Mouse (Mus musculus): ENCODE data around the gene Vapb. TPM values are rescaled to one million over a fixed set of nuclear protein-coding genes. Genes with fewer than 3 reads are reported as not detected.
"Not testable (repeated sequence)": the region's sequence is repeated elsewhere in the genome, so short reads cannot be mapped to it uniquely, and the experiment has no call there.

Vapb gene
- polyA plus RNA-seq, 1 experiment from 2014 or later: 10.6 TPM

DNA sequence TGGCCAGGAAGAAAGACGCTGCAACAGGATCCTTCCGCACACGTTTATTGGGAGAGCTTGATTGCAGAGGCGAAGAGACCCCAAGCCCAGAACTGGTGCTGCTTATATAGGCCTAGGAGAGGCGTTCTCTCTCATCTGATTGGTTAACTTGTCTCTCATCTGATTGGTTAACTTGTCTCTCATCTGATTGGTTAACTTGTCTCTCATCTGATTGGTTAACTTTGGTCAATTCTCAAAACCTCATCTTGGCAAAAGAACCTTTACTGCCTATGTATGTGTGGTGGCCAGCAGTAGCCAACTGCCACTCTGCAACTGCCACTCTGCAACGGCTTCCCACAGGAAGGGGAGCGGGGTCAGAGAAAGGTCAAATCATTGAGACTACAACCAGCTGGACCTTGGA, 18.2 kb upstream of the Vapb start, which contains the start of gene 1700010B08Rik:
TSS of gene 1700010B08Rik (plus strand) at position 301 of the 400 bp plus-strand sequence.
- H3K27ac ChIP-seq (replicated peaks in 1 of 2; ENCODE audit: control insufficient read depth in 1 of 2, insufficient read depth in 1 of 2, low read depth in 2 of 2, low read length in 2 of 2); H3K4me3 ChIP-seq (ENCODE audit: control insufficient read depth in 1 of 2, insufficient read depth in 1 of 2, low read depth in 1 of 2, low read length in 2 of 2); H3K9ac ChIP-seq (ENCODE audit: low read length); H3K36me3 ChIP-seq (ENCODE audit: control insufficient read depth, insufficient read depth, low read length); H3K27me3 ChIP-seq (ENCODE audit: control insufficient read depth, insufficient read depth, low read length); H3K4me1 ChIP-seq (ENCODE audit: control insufficient read depth in 2 of 2, insufficient read depth in 2 of 2, low read length in 2 of 2); H3K4me2 ChIP-seq (ENCODE audit: low read length); ATAC-seq (ENCODE audit: insufficient number of reproducible peaks, insufficient read depth, low FRiP score, low read depth); H3K9me3 ChIP-seq (ENCODE audit: control insufficient read depth, low read length): not testable (repeated sequence)
- WGBS: 87% methylated on average over 6 of the region's 7 CpGs

DNA sequence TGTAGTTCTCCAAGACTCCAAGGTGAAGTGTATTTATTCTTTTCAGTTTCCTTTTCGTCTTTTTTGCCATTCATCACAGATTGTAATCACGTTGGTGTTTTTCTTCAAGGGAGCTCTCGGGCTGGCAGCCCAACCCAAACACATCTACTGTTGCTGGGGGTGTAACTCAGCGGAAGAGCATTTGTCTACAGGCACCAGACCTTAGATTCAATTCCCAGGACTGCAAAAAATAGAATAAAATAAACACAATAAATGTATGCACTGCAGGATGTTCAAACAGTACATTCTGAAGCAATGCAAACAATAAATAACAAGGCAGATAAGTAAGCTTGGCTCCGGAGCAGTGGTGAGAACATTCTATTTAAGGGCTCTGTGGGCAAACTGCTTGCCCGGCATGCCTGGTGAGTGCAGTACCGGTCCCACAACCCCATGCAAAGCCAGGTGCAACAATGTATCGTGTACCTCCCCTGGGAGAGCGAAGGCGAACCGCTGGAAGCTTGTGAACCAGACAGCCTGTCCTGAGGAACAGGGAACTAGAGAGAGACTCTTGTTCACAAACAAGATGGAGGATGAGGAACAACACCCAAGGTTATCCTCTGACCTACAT, 15.0 kb upstream of the Vapb start:
- H3K27ac ChIP-seq (replicated peaks in 1 of 2; ENCODE audit: control insufficient read depth in 1 of 2, insufficient read depth in 1 of 2, low read depth in 2 of 2, low read length in 2 of 2): no peak overlapping the region
- no peaks in the 10 kb centered on the region for H3K9me3 ChIP-seq (ENCODE audit: control insufficient read depth, low read length)
- no peaks in the 10 kb centered on the region for H3K36me3 ChIP-seq (ENCODE audit: control insufficient read depth, insufficient read depth, low read length)
- H3K4me3 ChIP-seq (ENCODE audit: control insufficient read depth in 1 of 2, insufficient read depth in 1 of 2, low read depth in 1 of 2, low read length in 2 of 2): no peak overlapping the region
- no peak for ATAC-seq (ENCODE audit: insufficient number of reproducible peaks, insufficient read depth, low FRiP score, low read depth)
- H3K9ac ChIP-seq (ENCODE audit: low read length): no peak overlapping the region
- no peak overlapping the region for H3K4me2 ChIP-seq (ENCODE audit: low read length)
- 66% methylated on average over 11 of the region's 11 CpGs for WGBS
- H3K27me3 ChIP-seq (ENCODE audit: control insufficient read depth, insufficient read depth, low read length): no peaks in the 10 kb centered on the region
- peaks cover 0 to 4% of the 10 kb centered on the region in 2 experiments; a peak in 1 of 4 replicates for H3K4me1 ChIP-seq (ENCODE audit: control insufficient read depth in 2 of 2, insufficient read depth in 2 of 2, low read length in 2 of 2)

DNA sequence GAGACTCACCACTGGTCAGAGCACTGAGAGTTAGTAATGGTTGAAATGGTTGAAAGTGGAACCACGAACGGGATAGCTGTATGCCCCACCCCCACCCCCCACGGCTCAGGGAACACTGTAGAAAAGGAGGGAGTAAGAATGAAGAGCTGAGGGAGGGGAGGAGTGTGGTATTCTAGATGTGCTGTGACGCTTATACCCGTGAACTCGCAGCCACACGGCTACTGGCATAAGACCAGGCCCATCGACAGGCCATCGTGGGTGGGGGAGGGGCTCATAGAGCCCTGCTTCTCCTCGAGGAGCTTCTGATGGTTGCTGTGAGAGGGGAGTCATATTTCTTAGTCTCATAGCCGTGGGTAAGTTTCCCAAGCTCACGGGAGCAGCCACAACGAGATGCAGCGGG, 12.9 kb upstream of the Vapb start:
- WGBS: 53% methylated on average over 14 of the region's 14 CpGs
- no peak for ATAC-seq (ENCODE audit: insufficient number of reproducible peaks, insufficient read depth, low FRiP score, low read depth)

DNA sequence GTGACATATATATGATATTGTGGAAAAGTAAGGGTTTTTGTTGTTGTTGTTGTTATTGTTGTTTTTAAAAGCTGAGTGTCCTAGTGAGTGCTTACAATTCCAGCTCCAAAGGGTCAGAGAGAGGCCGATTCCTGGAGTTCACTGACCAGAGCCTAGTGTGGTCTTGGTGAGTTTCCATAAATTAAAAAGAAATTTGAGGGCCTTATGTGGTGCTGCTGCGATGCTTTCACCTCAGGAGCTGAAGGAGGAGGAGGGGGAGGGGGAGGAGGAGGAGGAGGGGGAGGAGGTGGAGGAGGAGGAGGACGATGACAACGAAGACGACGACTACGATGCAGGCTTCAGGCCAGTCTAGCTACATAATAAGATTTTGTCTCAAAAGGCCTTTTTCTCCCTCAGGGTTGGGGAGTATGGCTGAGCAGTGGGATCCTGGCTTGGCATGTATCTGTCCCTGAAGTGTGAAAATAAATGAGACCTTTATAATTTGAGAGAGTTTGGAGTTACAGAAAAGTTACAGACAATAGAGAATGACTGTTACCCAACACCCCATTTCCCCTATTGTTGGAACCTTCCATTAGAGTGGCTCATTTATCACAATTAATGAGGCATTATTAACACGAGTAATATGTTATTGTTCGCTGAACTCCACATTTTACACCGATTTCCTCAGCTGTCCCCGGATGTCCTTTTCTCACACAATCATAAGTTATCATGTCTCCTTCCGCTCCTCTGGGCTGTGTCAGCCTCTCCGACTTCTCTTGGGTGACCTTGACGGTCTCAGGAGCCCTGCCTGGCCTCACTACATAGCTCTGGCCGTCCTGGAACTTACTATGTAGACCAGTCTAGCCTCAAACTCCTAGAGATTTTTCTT, 12.1 kb upstream of the Vapb start:
- Histone ChIP-seq H3K4me1 (ENCODE audit: control insufficient read depth in 2 of 2, insufficient read depth in 2 of 2, low read length in 2 of 2) (peaks cover 0 to 4% of the 10 kb centered on the region in 2 experiments; a peak in 1 of 4 replicates), H3K9me3 (ENCODE audit: control insufficient read depth, low read length) (no peaks in the 10 kb centered on the region), H3K27me3 (ENCODE audit: control insufficient read depth, insufficient read depth, low read length) (no peaks in the 10 kb centered on the region), H3K4me2 (ENCODE audit: low read length) (no peak overlapping the region), H3K36me3 (ENCODE audit: control insufficient read depth, insufficient read depth, low read length) (no peaks in the 10 kb centered on the region), H3K27ac (replicated peaks in 1 of 2; ENCODE audit: control insufficient read depth in 1 of 2, insufficient read depth in 1 of 2, low read depth in 2 of 2, low read length in 2 of 2) (no peak overlapping the region), H3K9ac (ENCODE audit: low read length) (no peak overlapping the region), H3K4me3 (ENCODE audit: control insufficient read depth in 1 of 2, insufficient read depth in 1 of 2, low read depth in 1 of 2, low read length in 2 of 2) (no peak overlapping the region)
- no peak for ATAC-seq (ENCODE audit: insufficient number of reproducible peaks, insufficient read depth, low FRiP score, low read depth)
- WGBS: 72% methylated on average over 14 of the region's 15 CpGs

More for the DNA sequence above, 12.9 kb upstream of the Vapb start:
- Histone ChIP-seq H3K4me1 (ENCODE audit: control insufficient read depth in 2 of 2, insufficient read depth in 2 of 2, low read length in 2 of 2) (peaks cover 0 to 4% of the 10 kb centered on the region in 2 experiments; a peak in 1 of 4 replicates), H3K27ac (replicated peaks in 1 of 2; ENCODE audit: control insufficient read depth in 1 of 2, insufficient read depth in 1 of 2, low read depth in 2 of 2, low read length in 2 of 2) (no peak overlapping the region), H3K27me3 (ENCODE audit: control insufficient read depth, insufficient read depth, low read length) (no peaks in the 10 kb centered on the region), H3K9me3 (ENCODE audit: control insufficient read depth, low read length) (no peaks in the 10 kb centered on the region), H3K4me2 (ENCODE audit: low read length) (no peak overlapping the region), H3K36me3 (ENCODE audit: control insufficient read depth, insufficient read depth, low read length) (no peaks in the 10 kb centered on the region), H3K4me3 (ENCODE audit: control insufficient read depth in 1 of 2, insufficient read depth in 1 of 2, low read depth in 1 of 2, low read length in 2 of 2) (no peak overlapping the region), H3K9ac (ENCODE audit: low read length) (no peak overlapping the region)

DNA sequence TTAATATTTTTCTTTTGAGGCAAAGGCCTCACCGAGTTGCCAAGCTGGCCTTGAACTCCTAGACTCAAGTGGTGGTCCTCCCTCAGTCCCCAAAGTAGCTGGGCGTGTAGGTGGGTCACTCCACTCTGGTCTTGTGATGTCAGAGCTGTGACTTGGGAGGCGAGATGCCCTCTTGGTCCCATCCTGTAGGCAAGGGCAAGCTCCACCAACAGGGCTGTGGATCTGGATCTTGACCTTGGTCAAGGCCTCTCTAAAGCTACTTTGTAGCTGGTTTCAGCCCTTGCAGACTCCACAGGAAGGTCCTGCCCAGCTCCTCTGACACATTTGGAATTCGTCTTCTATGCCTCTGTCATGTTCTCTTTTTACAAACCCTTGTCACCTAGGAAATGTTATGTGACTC, 11.5 kb upstream of the Vapb start:
- no peaks in the 10 kb centered on the region for H3K27me3 ChIP-seq (ENCODE audit: control insufficient read depth, insufficient read depth, low read length)
- WGBS: 79% methylated on average over 4 of the region's 4 CpGs
- no peak overlapping the region for H3K4me2 ChIP-seq (ENCODE audit: low read length)
- H3K27ac ChIP-seq (replicated peaks in 1 of 2; ENCODE audit: control insufficient read depth in 1 of 2, insufficient read depth in 1 of 2, low read depth in 2 of 2, low read length in 2 of 2): no peak overlapping the region
- no peak overlapping the region for H3K4me3 ChIP-seq (ENCODE audit: control insufficient read depth in 1 of 2, insufficient read depth in 1 of 2, low read depth in 1 of 2, low read length in 2 of 2)
- ATAC-seq (ENCODE audit: insufficient number of reproducible peaks, insufficient read depth, low FRiP score, low read depth): no peak
- H3K9ac ChIP-seq (ENCODE audit: low read length): no peak overlapping the region
- no peaks in the 10 kb centered on the region for H3K36me3 ChIP-seq (ENCODE audit: control insufficient read depth, insufficient read depth, low read length)
- no peaks in the 10 kb centered on the region for H3K9me3 ChIP-seq (ENCODE audit: control insufficient read depth, low read length)
- H3K4me1 ChIP-seq (ENCODE audit: control insufficient read depth in 2 of 2, insufficient read depth in 2 of 2, low read length in 2 of 2): peaks cover 3 to 8% of the 10 kb centered on the region in 2 experiments; a peak in 1 of 4 replicates

DNA sequence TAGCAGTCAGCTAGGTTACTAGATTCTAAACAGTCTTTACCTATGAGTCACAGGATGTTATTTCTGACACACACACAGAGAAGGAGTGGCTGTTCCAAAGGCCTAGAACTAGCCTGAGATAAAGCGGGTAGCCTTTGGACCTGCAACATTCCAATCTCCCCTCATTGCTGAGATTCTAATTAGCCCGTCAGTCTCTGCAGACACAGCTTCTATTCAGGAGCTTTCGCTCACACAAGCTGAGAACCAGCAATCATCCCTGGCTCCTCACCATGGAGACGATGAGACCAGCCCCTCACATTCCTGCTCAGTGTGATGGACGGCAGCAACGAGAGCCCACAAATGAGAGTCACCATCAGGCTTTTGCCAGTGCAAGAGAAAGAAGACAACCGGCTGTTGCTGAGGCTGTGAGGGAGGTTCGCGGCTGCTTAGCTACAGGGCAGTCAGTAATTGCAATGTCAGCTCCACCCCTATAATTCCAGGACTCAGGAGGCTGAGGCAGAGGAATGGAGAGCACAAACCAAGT, 6.8 kb upstream of the Vapb start:
- Histone ChIP-seq H3K9ac (ENCODE audit: low read length) (no peak overlapping the region), H3K27me3 (ENCODE audit: control insufficient read depth, insufficient read depth, low read length) (no peaks in the 10 kb centered on the region), H3K9me3 (ENCODE audit: control insufficient read depth, low read length) (no peaks in the 10 kb centered on the region), H3K27ac (replicated peaks in 1 of 2; ENCODE audit: control insufficient read depth in 1 of 2, insufficient read depth in 1 of 2, low read depth in 2 of 2, low read length in 2 of 2) (no peak overlapping the region), H3K4me3 (ENCODE audit: control insufficient read depth in 1 of 2, insufficient read depth in 1 of 2, low read depth in 1 of 2, low read length in 2 of 2) (no peak overlapping the region), H3K4me1 (ENCODE audit: control insufficient read depth in 2 of 2, insufficient read depth in 2 of 2, low read length in 2 of 2) (peaks cover 3 to 4% of the 10 kb centered on the region in 2 experiments; a peak in 1 of 4 replicates), H3K36me3 (ENCODE audit: control insufficient read depth, insufficient read depth, low read length) (no peaks in the 10 kb centered on the region), H3K4me2 (ENCODE audit: low read length) (no peak overlapping the region)
- ATAC-seq (ENCODE audit: insufficient number of reproducible peaks, insufficient read depth, low FRiP score, low read depth): no peak; the same call in 1 of the 2 replicates
- WGBS: 8% methylated on average over 9 of the region's 9 CpGs

DNA sequence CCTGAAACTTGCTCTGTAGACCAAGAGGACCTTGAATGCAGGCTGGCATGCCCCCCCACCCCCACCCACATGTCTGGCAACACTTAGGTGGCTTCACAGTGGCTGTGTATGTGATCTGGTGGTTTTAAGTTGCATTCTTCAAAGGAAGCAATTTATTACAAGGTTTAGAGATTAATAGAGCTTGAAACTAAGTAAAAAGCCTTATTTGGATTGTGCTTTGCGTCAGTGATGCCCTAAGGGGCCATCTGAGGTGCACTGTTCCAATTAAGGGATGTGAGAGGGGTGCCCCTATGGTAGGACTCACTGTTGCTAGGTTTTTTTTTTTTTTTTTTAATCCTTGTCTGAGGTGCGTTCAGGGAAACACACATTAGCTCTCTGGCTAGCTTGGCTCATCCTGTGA, 2.9 kb upstream of the Vapb start:
- Histone ChIP-seq H3K4me2 (ENCODE audit: low read length) (no peak overlapping the region), H3K27me3 (ENCODE audit: control insufficient read depth, insufficient read depth, low read length) (no peaks in the 10 kb centered on the region), H3K9ac (ENCODE audit: low read length) (no peak overlapping the region), H3K36me3 (ENCODE audit: control insufficient read depth, insufficient read depth, low read length) (peaks cover 8% of the 10 kb centered on the region), H3K4me1 (ENCODE audit: control insufficient read depth in 2 of 2, insufficient read depth in 2 of 2, low read length in 2 of 2) (peaks cover 12 to 17% of the 10 kb centered on the region in 2 experiments), H3K4me3 (ENCODE audit: control insufficient read depth in 1 of 2, insufficient read depth in 1 of 2, low read depth in 1 of 2, low read length in 2 of 2) (no peak overlapping the region), H3K27ac (replicated peaks in 1 of 2; ENCODE audit: control insufficient read depth in 1 of 2, insufficient read depth in 1 of 2, low read depth in 2 of 2, low read length in 2 of 2) (no peak overlapping the region), H3K9me3 (ENCODE audit: control insufficient read depth, low read length) (no peaks in the 10 kb centered on the region)
- 59% methylated on average over 2 of the region's 2 CpGs for WGBS
- no peak for ATAC-seq (ENCODE audit: insufficient number of reproducible peaks, insufficient read depth, low FRiP score, low read depth)
